Mouse (Mus musculus): Measurements from ENCODE around the gene Otud7a. TPM values are rescaled to one million over a fixed set of nuclear protein-coding genes. Genes with fewer than 3 reads are reported as not detected.

Otud7a gene
- total and polyA plus RNA-seq, 2 experiments from 2014 or later = 4.2 to 20.8 TPM

- ATAC-seq (ENCODE audit: low FRiP score) = no peak
- no peak overlapping the region for H3K4me3 ChIP-seq (ENCODE audit: low read depth, low read length)
- no peaks in the 10 kb centered on the region for H3K27me3 ChIP-seq (ENCODE audit: insufficient read depth, low read length)
- no peak overlapping the region for H3K9ac ChIP-seq (replicated peaks; ENCODE audit: low read length, poor library complexity, severe bottlenecking)
- 80% methylated on average over 3 of the region's 3 CpGs for WGBS
- no peaks in the 10 kb centered on the region for H3K9me3 ChIP-seq (ENCODE audit: low read length)
- no peak overlapping the region for H3K27ac ChIP-seq (ENCODE audit: low read depth, low read length)
- no peaks in the 10 kb centered on the region for H3K4me1 ChIP-seq (ENCODE audit: insufficient read depth, low read length)
- no peaks in the 10 kb centered on the region for H3K36me3 ChIP-seq (ENCODE audit: insufficient read depth, low read length)
- no peak overlapping the region for H3K4me2 ChIP-seq (ENCODE audit: low read depth, low read length, poor library complexity, severe bottlenecking)
- no peak for TF ChIP-seq CTCF (IDR thresholded peaks at IDR 0.05)
- no peak for DNase-seq (ENCODE audit: low spot score)
These were observed 77.9 kb downstream of the Otud7a start for GRCm38 (mm10) chr7:63522403-63522802.

GRCm38 (mm10) chr7:63523051-63523450 lies 78.5 kb downstream of the Otud7a start:
- no peaks in the 10 kb centered on the region for H3K9me3 ChIP-seq (ENCODE audit: low read length)
- H3K27ac ChIP-seq (ENCODE audit: low read depth, low read length) = no peak overlapping the region
- H3K36me3 ChIP-seq (ENCODE audit: insufficient read depth, low read length) = no peaks in the 10 kb centered on the region
- no peak overlapping the region for H3K4me3 ChIP-seq (ENCODE audit: low read depth, low read length)
- H3K27me3 ChIP-seq (ENCODE audit: insufficient read depth, low read length) = no peaks in the 10 kb centered on the region
- H3K4me2 ChIP-seq (ENCODE audit: low read depth, low read length, poor library complexity, severe bottlenecking) = no peak overlapping the region
- no peaks in the 10 kb centered on the region for H3K4me1 ChIP-seq (ENCODE audit: insufficient read depth, low read length)
- WGBS = 85% methylated on average over 3 of the region's 3 CpGs
- H3K9ac ChIP-seq (replicated peaks; ENCODE audit: low read length, poor library complexity, severe bottlenecking) = no peak overlapping the region
- DNase-seq (ENCODE audit: low spot score) = no peak
- no peak for ATAC-seq (ENCODE audit: low FRiP score)
- TF ChIP-seq CTCF (IDR thresholded peaks at IDR 0.05) = no peak

- no peak for ATAC-seq (ENCODE audit: low FRiP score)
- Histone ChIP-seq H3K9ac (replicated peaks; ENCODE audit: low read length, poor library complexity, severe bottlenecking) (no peak overlapping the region), H3K4me1 (ENCODE audit: insufficient read depth, low read length) (no peaks in the 10 kb centered on the region), H3K36me3 (ENCODE audit: insufficient read depth, low read length) (no peaks in the 10 kb centered on the region), H3K27me3 (ENCODE audit: insufficient read depth, low read length) (no peaks in the 10 kb centered on the region), H3K4me2 (ENCODE audit: low read depth, low read length, poor library complexity, severe bottlenecking) (no peak overlapping the region), H3K9me3 (ENCODE audit: low read length) (no peaks in the 10 kb centered on the region), H3K4me3 (ENCODE audit: low read depth, low read length) (no peak overlapping the region), H3K27ac (ENCODE audit: low read depth, low read length) (no peak overlapping the region)
- TF ChIP-seq CTCF (IDR thresholded peaks at IDR 0.05) = no peak
- DNase-seq (ENCODE audit: low spot score) = no peak
- WGBS = 97% methylated on average over 4 of the region's 4 CpGs
These were observed 95.7 kb downstream of the Otud7a start for GRCm38 (mm10) chr7:63540293-63540692.

- no peak overlapping the region for H3K27ac ChIP-seq (ENCODE audit: low read depth, low read length)
- no peak overlapping the region for H3K9ac ChIP-seq (replicated peaks; ENCODE audit: low read length, poor library complexity, severe bottlenecking)
- H3K36me3 ChIP-seq (ENCODE audit: insufficient read depth, low read length) = no peaks in the 10 kb centered on the region
- no peaks in the 10 kb centered on the region for H3K27me3 ChIP-seq (ENCODE audit: insufficient read depth, low read length)
- ATAC-seq (ENCODE audit: low FRiP score) (no peak), DNase-seq (ENCODE audit: low spot score) (no peak)
- no peak overlapping the region for H3K4me3 ChIP-seq (ENCODE audit: low read depth, low read length)
- H3K9me3 ChIP-seq (ENCODE audit: low read length) = no peaks in the 10 kb centered on the region
- no peaks in the 10 kb centered on the region for H3K4me1 ChIP-seq (ENCODE audit: insufficient read depth, low read length)
- 77% methylated on average over 1 of the region's 1 CpGs for WGBS
- no peak overlapping the region for H3K4me2 ChIP-seq (ENCODE audit: low read depth, low read length, poor library complexity, severe bottlenecking)
- TF ChIP-seq CTCF (IDR thresholded peaks at IDR 0.05) = no peak
These were observed 109.9 kb downstream of the Otud7a start for GRCm38 (mm10) chr7:63554457-63554856.

GRCm38 (mm10) chr7:63556324-63556723 lies 111.8 kb downstream of the Otud7a start:
- no peak overlapping the region for H3K4me3 ChIP-seq (ENCODE audit: low read depth, low read length)
- 71% methylated on average over 5 of the region's 5 CpGs for WGBS

GRCm38 (mm10) chr7:63558918-63559317 lies 114.4 kb downstream of the Otud7a start:
- ATAC-seq (ENCODE audit: low FRiP score) = no peak
- no peaks in the 10 kb centered on the region for H3K4me1 ChIP-seq (ENCODE audit: insufficient read depth, low read length)
- WGBS = 93% methylated on average over 3 of the region's 3 CpGs

More at GRCm38 (mm10) chr7:63556324-63556723, 111.8 kb downstream of the Otud7a start:
- Histone ChIP-seq H3K9ac (replicated peaks; ENCODE audit: low read length, poor library complexity, severe bottlenecking) (no peak overlapping the region), H3K9me3 (ENCODE audit: low read length) (no peaks in the 10 kb centered on the region), H3K4me2 (ENCODE audit: low read depth, low read length, poor library complexity, severe bottlenecking) (no peak overlapping the region), H3K27me3 (ENCODE audit: insufficient read depth, low read length) (no peaks in the 10 kb centered on the region), H3K36me3 (ENCODE audit: insufficient read depth, low read length) (no peaks in the 10 kb centered on the region), H3K27ac (ENCODE audit: low read depth, low read length) (no peak overlapping the region), H3K4me1 (ENCODE audit: insufficient read depth, low read length) (no peaks in the 10 kb centered on the region)
- DNase-seq (ENCODE audit: low spot score) = no peak
- TF ChIP-seq CTCF (IDR thresholded peaks at IDR 0.05) = no peak
- no peak for ATAC-seq (ENCODE audit: low FRiP score)

More at GRCm38 (mm10) chr7:63558918-63559317, 114.4 kb downstream of the Otud7a start:
- no peaks in the 10 kb centered on the region for H3K9me3 ChIP-seq (ENCODE audit: low read length)
- H3K4me2 ChIP-seq (ENCODE audit: low read depth, low read length, poor library complexity, severe bottlenecking) = no peak overlapping the region
- no peaks in the 10 kb centered on the region for H3K27me3 ChIP-seq (ENCODE audit: insufficient read depth, low read length)
- no peak for TF ChIP-seq CTCF (IDR thresholded peaks at IDR 0.05)
- no peaks in the 10 kb centered on the region for H3K36me3 ChIP-seq (ENCODE audit: insufficient read depth, low read length)
- no peak overlapping the region for H3K9ac ChIP-seq (replicated peaks; ENCODE audit: low read length, poor library complexity, severe bottlenecking)
- DNase-seq (ENCODE audit: low spot score) = no peak
- H3K27ac ChIP-seq (ENCODE audit: low read depth, low read length) = no peak overlapping the region
- no peak overlapping the region for H3K4me3 ChIP-seq (ENCODE audit: low read depth, low read length)
